28 mouse cellular contexts compared by ENCODE assay signal in the genomic region with DNA sequence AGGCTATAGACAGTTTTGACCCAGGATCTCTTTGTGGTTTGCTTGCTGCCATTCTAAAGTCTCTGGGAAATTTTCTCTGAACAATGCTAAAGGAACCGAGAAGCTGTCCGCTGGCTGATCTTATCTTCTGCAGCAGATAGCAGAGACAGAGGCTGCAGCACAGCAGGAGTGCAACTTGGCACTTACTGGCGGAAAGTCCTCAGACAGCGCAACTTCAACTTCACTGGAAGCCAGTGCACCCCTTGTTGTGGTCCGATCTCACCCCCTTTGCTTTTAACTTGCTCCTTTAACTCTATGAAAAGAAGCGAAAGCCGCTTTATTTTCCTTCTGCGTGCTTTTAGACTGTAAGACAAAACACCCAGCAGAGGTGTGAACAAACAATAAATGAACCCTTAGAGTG. TPM values are rescaled to one million over a fixed set of nuclear protein-coding genes. Genes with fewer than 3 reads are reported as not detected.
DNase-seq lines count a peak whose midpoint lies in the region; ATAC-seq and TF ChIP-seq lines count a peak whose summit lies in the region.
"Had no signal": no experiment of that assay in that cellular context is flagged by ENCODE, and none has a peak within 500 bp of the region (broad histone marks: within the 10 kb centered on the region; RNA-seq: fewer than 3 reads in every experiment).

No protein-coding gene starts in this region.

- intact Hi-C loops in heart, postnatal 25 days (cut with DNase I): no loop called here

- TF ChIP-seq CTCF in thymus, adult 2 months (IDR thresholded peaks at IDR 0.05; ENCODE audit: borderline replicate concordance, control insufficient read depth, extremely low read depth, insufficient read depth, low read length, poor library complexity): no peak

- 39% methylated on average over 8 of the region's 8 CpGs for WGBS in heart, embryonic 11.5 days (ENCODE audit: insufficient replicate concordance)
- 7% methylated on average over 8 of the region's 8 CpGs for WGBS in thymus, adult 2 months

- H3K27ac ChIP-seq in heart, embryonic 11.5 days (ENCODE audit: low read depth, low read length): no peak overlapping the region
- no peak overlapping the region for H3K27ac ChIP-seq in thymus, adult 2 months (ENCODE audit: control insufficient read depth, insufficient read depth, low read length)
- H3K27ac ChIP-seq: forebrain, embryonic 13.5 days; heart, embryonic 15.5 days; hindbrain, embryonic 13.5 days; layer of hippocampus, adult 2 months; limb, embryonic 13.5 days; liver, embryonic 12.5 days; midbrain, embryonic 12.5 days; neural tube, embryonic 12.5 days had no signal

- H3K4me3 ChIP-seq in heart, embryonic 11.5 days (ENCODE audit: low read depth, low read length): no peak overlapping the region
- no peak overlapping the region for H3K4me3 ChIP-seq in thymus, adult 2 months (ENCODE audit: control insufficient read depth, insufficient read depth, low read length)
- H3K4me3 ChIP-seq: forebrain, embryonic 13.5 days; heart, embryonic 15.5 days; hindbrain, embryonic 13.5 days; layer of hippocampus, adult 2 months; limb, embryonic 13.5 days; liver, embryonic 12.5 days; midbrain, embryonic 12.5 days; neural tube, embryonic 12.5 days had no signal

- no peaks in the 10 kb centered on the region; the same call in none of the 2 replicates for H3K4me1 ChIP-seq in heart, embryonic 11.5 days (ENCODE audit: control insufficient read depth, insufficient read depth, low read length)
- H3K4me1 ChIP-seq in thymus, adult 2 months (replicated peaks; ENCODE audit: control insufficient read depth, insufficient read depth, low read length): peaks cover 11% of the 10 kb centered on the region
- H3K4me1 ChIP-seq: forebrain, embryonic 13.5 days; hindbrain, embryonic 13.5 days; limb, embryonic 13.5 days; liver, embryonic 12.5 days; midbrain, embryonic 12.5 days; neural tube, embryonic 12.5 days had no signal

- H3K9ac ChIP-seq in heart, embryonic 11.5 days (ENCODE audit: low read depth, low read length): no peak overlapping the region
- H3K9ac ChIP-seq: forebrain, embryonic 13.5 days; heart, embryonic 15.5 days; hindbrain, embryonic 13.5 days; limb, embryonic 13.5 days; liver, embryonic 12.5 days; midbrain, embryonic 12.5 days; neural tube, embryonic 12.5 days had no signal

- no peaks in the 10 kb centered on the region for H3K27me3 ChIP-seq in heart, embryonic 11.5 days (ENCODE audit: control insufficient read depth, insufficient read depth, low read length)
- no peaks in the 10 kb centered on the region for H3K27me3 ChIP-seq in thymus, adult 2 months (ENCODE audit: control insufficient read depth, insufficient read depth, low read length)
- H3K27me3 ChIP-seq: forebrain, embryonic 13.5 days; heart, embryonic 15.5 days; hindbrain, embryonic 13.5 days; limb, embryonic 13.5 days; liver, embryonic 12.5 days; midbrain, embryonic 12.5 days; neural tube, embryonic 12.5 days had no signal

- H3K4me2 ChIP-seq in heart, embryonic 11.5 days: peak overlapping the region; percentile 1; the same call in 1 of the 2 replicates
- H3K4me2 ChIP-seq: forebrain, embryonic 13.5 days; heart, embryonic 15.5 days; hindbrain, embryonic 13.5 days; limb, embryonic 13.5 days; liver, embryonic 12.5 days; midbrain, embryonic 12.5 days; neural tube, embryonic 12.5 days had no signal

- no peak for DNase-seq in heart, postnatal 25 days (ENCODE audit: low spot score)
- peak; percentile 33 for DNase-seq in thymus, adult 2 months
- DNase-seq in thymus, adult 18-20 months: no peak
- DNase-seq in natural killer cell, adult 2 months (ENCODE audit: low spot score in 2 of 2): peak; percentile 15 to 39
- DNase-seq in frontal cortex, postnatal 14 days (ENCODE audit: low spot score in 2 of 2): no peak
- no peak for DNase-seq in spleen, adult 18-20 months
- no peak for DNase-seq in layer of hippocampus, adult 11-12 months (ENCODE audit: low spot score)
- DNase-seq: adrenal gland, postnatal 10 days; cerebellum, adult 18-20 months; cerebellum, postnatal 36 days; gastrocnemius, postnatal 10 days; kidney, adult 2 months; kidney, postnatal 10 days; lung, adult 18-20 months; lung, postnatal 10 days; right cerebral cortex, postnatal 14 days had no signal

- no peaks in the 10 kb centered on the region for H3K36me3 ChIP-seq in heart, embryonic 11.5 days (ENCODE audit: control insufficient read depth, insufficient read depth, low read length)
- no peaks in the 10 kb centered on the region for H3K36me3 ChIP-seq in thymus, adult 2 months (ENCODE audit: control insufficient read depth, insufficient read depth, low read length)
- H3K36me3 ChIP-seq: heart, embryonic 15.5 days; hindbrain, embryonic 13.5 days; limb, embryonic 13.5 days; liver, embryonic 12.5 days; midbrain, embryonic 12.5 days; neural tube, embryonic 12.5 days had no signal

- H3K9me3 ChIP-seq in heart, embryonic 11.5 days (replicated peaks; ENCODE audit: control insufficient read depth, low read length): no peaks in the 10 kb centered on the region
- H3K9me3 ChIP-seq: forebrain, embryonic 13.5 days; heart, embryonic 15.5 days; hindbrain, embryonic 13.5 days; limb, embryonic 13.5 days; liver, embryonic 12.5 days; midbrain, embryonic 12.5 days; neural tube, embryonic 12.5 days had no signal

- no peak for ATAC-seq in heart, embryonic 11.5 days (replicated peaks; ENCODE audit: insufficient number of reproducible peaks, low FRiP score, low TSS enrichment)
- ATAC-seq: forebrain, embryonic 13.5 days; liver, embryonic 12.5 days had no signal

- TF ChIP-seq POLR2A in thymus, adult 2 months (IDR thresholded peaks at IDR 0.05; ENCODE audit: control insufficient read depth, extremely low read depth, insufficient read depth, low read length, poor library complexity): no peak

RNA-seq across cellular contexts. Expression of a gene that starts 12.6 kb away (rescaled TPM):
- 0.14 and 0.21 TPM in 2 replicates for polyA plus RNA-seq in heart, embryonic 11.5 days (2014; fragmentation: Nextera tagmentation; extraction: Ambion mirVana)
- under 1 TPM; 0.18 to 0.25 TPM for total RNA-seq in heart, postnatal 25 days (2021)
- 8.1 and 8.9 TPM in 2 replicates for polyA plus RNA-seq in thymus, adult 2 months (2012; rRNA removed)
- total RNA-seq: ES-E14; granulocyte monocyte progenitor cell, adult 5-6 weeks; layer of hippocampus, adult 2 months; layer of hippocampus, postnatal 25 days had no signal

Comparison
In these comparisons a context has a peak if more than half of its experiments do, and no peak if none do; other contexts are left out.
1. DNase-seq: peak in thymus, adult 2 months (single experiment) and natural killer cell, adult 2 months (2 of 2); none in heart, postnatal 25 days (single experiment), thymus, adult 18-20 months (0 of 2), frontal cortex, postnatal 14 days (0 of 2), spleen, adult 18-20 months (0 of 2) and layer of hippocampus, adult 11-12 months (single experiment).